Comparison of ENCODE assay signal across 10 mouse cellular contexts in the genomic region with DNA sequence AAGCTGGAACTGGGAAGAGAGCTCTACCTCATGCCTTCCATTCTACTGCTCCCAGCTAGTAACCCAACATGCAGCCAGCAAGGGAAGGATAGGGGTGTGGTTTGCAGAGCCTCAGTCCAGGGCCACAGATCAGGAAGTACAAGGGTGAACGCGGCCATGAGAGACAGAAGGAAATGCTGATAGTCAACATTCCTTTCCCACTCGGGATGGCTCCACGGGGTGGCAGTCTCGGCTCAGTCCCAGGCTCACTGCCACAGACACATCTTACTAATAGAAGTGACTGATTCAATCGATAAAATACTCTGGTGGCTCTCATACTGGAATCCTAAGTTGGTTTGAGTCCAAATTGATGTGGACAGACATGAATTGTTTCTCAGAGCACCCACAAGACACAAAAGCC. TPM values are rescaled to one million over a fixed set of nuclear protein-coding genes. Genes with fewer than 3 reads are reported as not detected.
A peak's percentile ranks its signal among the peaks of the same experiment; 100 is the strongest.
DNase-seq lines count a peak whose midpoint lies in the region; ATAC-seq and TF ChIP-seq lines count a peak whose summit lies in the region.
"Had no signal": no experiment of that assay in that cellular context is flagged by ENCODE, and none has a peak within 500 bp of the region (broad histone marks: within the 10 kb centered on the region; RNA-seq: fewer than 3 reads in every experiment).

No protein-coding gene starts in this region.

- no peak overlapping the region for H3K9ac ChIP-seq in hindbrain, postnatal 0 days (replicated peaks; ENCODE audit: low read length)
- H3K9ac ChIP-seq in hindbrain, embryonic 11.5 days (ENCODE audit: low read depth, low read length), result no peak overlapping the region
- H3K9ac ChIP-seq: midbrain, embryonic 12.5 days had no signal

- H3K4me1 ChIP-seq in hindbrain, postnatal 0 days (ENCODE audit: insufficient read depth, low read length), result no peaks in the 10 kb centered on the region
- no peaks in the 10 kb centered on the region for H3K4me1 ChIP-seq in hindbrain, embryonic 11.5 days (replicated peaks; ENCODE audit: control insufficient read depth, insufficient read depth, low read length)
- H3K4me1 ChIP-seq in megakaryocyte, embryonic 14.5 days, result peaks cover 40% of the 10 kb centered on the region
- H3K4me1 ChIP-seq: midbrain, embryonic 12.5 days had no signal

- TF ChIP-seq CTCF in hindbrain, postnatal 0 days (IDR thresholded peaks at IDR 0.05; ENCODE audit: low read depth), result peak; percentile 54

- H3K4me2 ChIP-seq in hindbrain, postnatal 0 days (ENCODE audit: low read depth, low read length), result no peak overlapping the region
- H3K4me2 ChIP-seq in hindbrain, embryonic 11.5 days (replicated peaks; ENCODE audit: low read depth, low read length), result no peak overlapping the region
- H3K4me2 ChIP-seq: midbrain, embryonic 12.5 days had no signal

- no peaks in the 10 kb centered on the region for H3K27me3 ChIP-seq in hindbrain, postnatal 0 days (ENCODE audit: insufficient read depth, low read length)
- H3K27me3 ChIP-seq in hindbrain, embryonic 11.5 days (ENCODE audit: control insufficient read depth, insufficient read depth, low read length), result no peaks in the 10 kb centered on the region
- no peaks in the 10 kb centered on the region for H3K27me3 ChIP-seq in megakaryocyte, embryonic 14.5 days (replicated peaks)
- H3K27me3 ChIP-seq: midbrain, embryonic 12.5 days had no signal

- H3K9me3 ChIP-seq in hindbrain, postnatal 0 days (ENCODE audit: low read length), result no peaks in the 10 kb centered on the region
- H3K9me3 ChIP-seq in hindbrain, embryonic 11.5 days (ENCODE audit: control insufficient read depth, low read length), result no peaks in the 10 kb centered on the region
- H3K9me3 ChIP-seq in megakaryocyte, embryonic 14.5 days, result no peaks in the 10 kb centered on the region
- H3K9me3 ChIP-seq: G1E; midbrain, embryonic 12.5 days had no signal

- WGBS in hindbrain, postnatal 0 days, result 72% methylated on average over 6 of the region's 6 CpGs
- WGBS in hindbrain, embryonic 11.5 days, result 83% methylated on average over 6 of the region's 6 CpGs

- DNase-seq in hindbrain, postnatal 0 days (ENCODE audit: low spot score), result no peak
- DNase-seq in hindbrain, embryonic 11.5 days (ENCODE audit: low spot score), result no peak
- DNase-seq in NIH3T3 (ENCODE audit: low read depth), result peak; percentile 46
- DNase-seq in kidney, postnatal 25 days, result peak; percentile 70 to 75
- DNase-seq in retina, embryonic 14.5 days (ENCODE audit: low spot score), result no peak
- DNase-seq in c-Kit-positive CD71-positive TER-119-positive erythroid progenitor cells, embryonic 14.5 days (ENCODE audit: low spot score), result no peak

- H3K36me3 ChIP-seq in hindbrain, postnatal 0 days (ENCODE audit: insufficient read depth, low read length), result peaks cover 26% of the 10 kb centered on the region
- 0 out of 2 replicates have a peak, but pooled peaks cover 2% of the 10 kb centered on the region for H3K36me3 ChIP-seq in hindbrain, embryonic 11.5 days (ENCODE audit: control insufficient read depth, insufficient read depth, low read length)
- H3K36me3 ChIP-seq in megakaryocyte, embryonic 14.5 days (replicated peaks; ENCODE audit: low read length), result peaks cover 29% of the 10 kb centered on the region

- ATAC-seq in hindbrain, postnatal 0 days, result no peak
- ATAC-seq in hindbrain, embryonic 11.5 days (ENCODE audit: low FRiP score), result no peak
- peak; percentile 52 for ATAC-seq in granulocyte monocyte progenitor cell, adult 5-6 weeks (replicated peaks; ENCODE audit: poor library complexity, severe bottlenecking)

- H3K27ac ChIP-seq in hindbrain, postnatal 0 days, result no peak overlapping the region
- no peak overlapping the region for H3K27ac ChIP-seq in hindbrain, embryonic 11.5 days (ENCODE audit: low read depth, low read length)
- H3K27ac ChIP-seq: midbrain, embryonic 12.5 days had no signal

- no peak overlapping the region for H3K4me3 ChIP-seq in hindbrain, postnatal 0 days (ENCODE audit: low read length)
- H3K4me3 ChIP-seq in hindbrain, embryonic 11.5 days (ENCODE audit: low read depth, low read length), result no peak overlapping the region
- peak overlapping the region; percentile 71 for H3K4me3 ChIP-seq in megakaryocyte, embryonic 14.5 days (replicated peaks)
- H3K4me3 ChIP-seq: midbrain, embryonic 12.5 days had no signal

RNA-seq across cellular contexts. Expression of a gene that starts 17.7 kb away (rescaled TPM):
- 21.2 and 27.5 TPM in 2 replicates for total RNA-seq in hindbrain, postnatal 0 days (2014; rRNA removed)
- 20.0 and 21.3 TPM in 2 replicates for polyA plus RNA-seq in hindbrain, postnatal 0 days (2015; fragmentation: Nextera tagmentation; extraction: Ambion mirVana)
- 75.3 and 76.5 TPM in 2 replicates for polyA plus RNA-seq in hindbrain, embryonic 11.5 days (2014; fragmentation: Nextera tagmentation; extraction: Ambion mirVana)
- 41.0 and 41.9 TPM in 2 replicates for total RNA-seq in granulocyte monocyte progenitor cell, adult 5-6 weeks (2014; fragmentation: Nextera tagmentation)
- total RNA-seq in granulocyte monocyte progenitor cell, adult 5-6 weeks (2017), result 38.8 and 43.9 TPM in 2 replicates
- 1.6 and 3.8 TPM in 2 replicates for polyA plus RNA-seq in megakaryocyte, embryonic 14.5 days (2012; ENCODE audit: insufficient read depth, low replicate concordance)

RNA-seq across cellular contexts. Expression of a gene that starts 27.8 kb away (rescaled TPM):
- total RNA-seq in hindbrain, postnatal 0 days (2014; rRNA removed), result 0.86 and 2.1 TPM in 2 replicates
- 0.32 and 0.33 TPM in 2 replicates for polyA plus RNA-seq in hindbrain, postnatal 0 days (2015; fragmentation: Nextera tagmentation; extraction: Ambion mirVana)
- polyA plus RNA-seq in hindbrain, embryonic 11.5 days (2014; fragmentation: Nextera tagmentation; extraction: Ambion mirVana), result 8.8 and 11.2 TPM in 2 replicates
- 0.49 TPM in 1 of 2 replicates, not detected in the other for total RNA-seq in granulocyte monocyte progenitor cell, adult 5-6 weeks (2014; fragmentation: Nextera tagmentation)
- 0.13 and 0.26 TPM in 2 replicates for total RNA-seq in granulocyte monocyte progenitor cell, adult 5-6 weeks (2017)
- polyA plus RNA-seq in megakaryocyte, embryonic 14.5 days (2012; ENCODE audit: insufficient read depth, low replicate concordance), result 0.02 TPM in 1 of 2 replicates, not detected in the other
- polyA plus RNA-seq: G1E had no signal

Comparison
In these comparisons a context has a peak if more than half of its experiments do, and no peak if none do; other contexts are left out.
1. DNase-seq: peak in NIH3T3 (single experiment) and kidney, postnatal 25 days (2 of 2); none in hindbrain, postnatal 0 days (single experiment), hindbrain, embryonic 11.5 days (single experiment), retina, embryonic 14.5 days (single experiment) and c-Kit-positive CD71-positive TER-119-positive erythroid progenitor cells, embryonic 14.5 days (single experiment).